Mouse (Mus musculus): ENCODE results near the gene Lgals8.
A peak's percentile ranks its signal among the peaks of the same experiment; 100 is the strongest.
"Not testable (repeated sequence)": the region's sequence is repeated elsewhere in the genome, so short reads cannot be mapped to it uniquely, and the experiment has no call there.

Lgals8 gene

GRCm38 (mm10) chr13:12464844-12465243, at the start of gene Lgals8:
Gene Lgals8, minus strand, starts transcription at chr13:12464944.
- no peak for DNase-seq

- DNase-seq = no peak
Measured at GRCm38 (mm10) chr13:12511189-12511965, 46.6 kb upstream of the Lgals8 start.

- no peak for DNase-seq
Measured at GRCm38 (mm10) chr13:12510032-12510431, 45.3 kb upstream of the Lgals8 start.

GRCm38 (mm10) chr13:12507426-12507825, 42.7 kb upstream of the Lgals8 start:
- no peak for DNase-seq

GRCm38 (mm10) chr13:12505359-12505758, 40.6 kb upstream of the Lgals8 start:
- DNase-seq = no peak

- no peak for DNase-seq
Measured at GRCm38 (mm10) chr13:12503238-12503751, 38.6 kb upstream of the Lgals8 start.

GRCm38 (mm10) chr13:12502665-12503237, 38.0 kb upstream of the Lgals8 start:
- no peak for DNase-seq

- DNase-seq = no peak
Measured at GRCm38 (mm10) chr13:12499107-12499506, 34.4 kb upstream of the Lgals8 start.

GRCm38 (mm10) chr13:12497809-12498208, 33.1 kb upstream of the Lgals8 start:
- no peak for DNase-seq

- DNase-seq = no peak
Measured at GRCm38 (mm10) chr13:12494750-12495149, 30.0 kb upstream of the Lgals8 start.

GRCm38 (mm10) chr13:12492515-12492914, 27.8 kb upstream of the Lgals8 start:
- no peak for DNase-seq

GRCm38 (mm10) chr13:12485640-12486039, 20.9 kb upstream of the Lgals8 start:
- DNase-seq = no peak

- no peak for DNase-seq
Measured at GRCm38 (mm10) chr13:12485197-12485596, 20.5 kb upstream of the Lgals8 start.

- no peak for DNase-seq
Measured at GRCm38 (mm10) chr13:12479802-12480201, 15.1 kb upstream of the Lgals8 start.

GRCm38 (mm10) chr13:12478301-12478700, 13.6 kb upstream of the Lgals8 start:
- DNase-seq = no peak

- no peak for DNase-seq
Measured at GRCm38 (mm10) chr13:12476886-12477285, 12.1 kb upstream of the Lgals8 start.

GRCm38 (mm10) chr13:12475239-12475638, 10.5 kb upstream of the Lgals8 start:
- DNase-seq = no peak

- peak; percentile 71 for DNase-seq
Measured at GRCm38 (mm10) chr13:12473724-12474378, 9.1 kb upstream of the Lgals8 start.

- no peak for DNase-seq
Measured at GRCm38 (mm10) chr13:12468488-12468887, 3.7 kb upstream of the Lgals8 start.

- DNase-seq = not testable (repeated sequence)
Measured at GRCm38 (mm10) chr13:12464159-12464558, 585 bp downstream of the Lgals8 start.

GRCm38 (mm10) chr13:12462623-12463022, 2.1 kb downstream of the Lgals8 start:
- DNase-seq = no peak

GRCm38 (mm10) chr13:12461730-12462119, 3.0 kb downstream of the Lgals8 start:
- DNase-seq = no peak

GRCm38 (mm10) chr13:12460881-12461729, 3.6 kb downstream of the Lgals8 start:
- DNase-seq = peak; percentile 88

Measured in right cerebral cortex, postnatal 14 days (tissue).